Mouse (Mus musculus): Measurements from ENCODE around the gene Ikzf1. TPM values are rescaled to one million over a fixed set of nuclear protein-coding genes. Genes with fewer than 3 reads are reported as not detected.

The Ikzf1 gene
- polyA plus RNA-seq, 1 experiment from 2014 or later, result 1.9 TPM

- Histone ChIP-seq H3K9ac (ENCODE audit: low read length) (no peak overlapping the region), H3K36me3 (ENCODE audit: control insufficient read depth, insufficient read depth, low read length) (peaks cover 23% of the 10 kb centered on the region), H3K4me2 (ENCODE audit: low read depth, severe bottlenecking) (no peak overlapping the region), H3K4me1 (ENCODE audit: control insufficient read depth, insufficient read depth, low read length) (peaks cover 12% of the 10 kb centered on the region), H3K9me3 (ENCODE audit: control insufficient read depth, low read length) (no peaks in the 10 kb centered on the region), H3K27me3 (ENCODE audit: control insufficient read depth, insufficient read depth, low read length) (no peaks in the 10 kb centered on the region), H3K27ac (replicated peaks; ENCODE audit: low read depth, low read length) (no peak overlapping the region), H3K4me3 (ENCODE audit: low read depth, low read length) (no peak overlapping the region)
- 96% methylated on average over 4 of the region's 4 CpGs for WGBS
- no peak for DNase-seq (ENCODE audit: low spot score)
- ATAC-seq (ENCODE audit: insufficient number of reproducible peaks, low FRiP score, low TSS enrichment, low read depth), result no peak
Observed at GRCm38 (mm10) chr11:11805951-11806350, 121.1 kb downstream of the Ikzf1 start.

- peak overlapping the region; percentile 82 for H3K4me2 ChIP-seq (ENCODE audit: low read depth, severe bottlenecking)
- peak overlapping the region; percentile 61 for H3K4me3 ChIP-seq (ENCODE audit: low read depth, low read length)
- H3K9me3 ChIP-seq (ENCODE audit: control insufficient read depth, low read length), result no peaks in the 10 kb centered on the region
- H3K27ac ChIP-seq (replicated peaks; ENCODE audit: low read depth, low read length), result peak overlapping the region; percentile 99
- no peak for DNase-seq (ENCODE audit: low spot score)
- H3K36me3 ChIP-seq (ENCODE audit: control insufficient read depth, insufficient read depth, low read length), result peaks cover 5% of the 10 kb centered on the region; the same call in 1 of the 2 replicates
- peaks cover 15% of the 10 kb centered on the region for H3K4me1 ChIP-seq (ENCODE audit: control insufficient read depth, insufficient read depth, low read length)
- WGBS, result 13% methylated on average over 25 of the region's 25 CpGs
- H3K9ac ChIP-seq (ENCODE audit: low read length), result peak overlapping the region; percentile 88
- no peaks in the 10 kb centered on the region for H3K27me3 ChIP-seq (ENCODE audit: control insufficient read depth, insufficient read depth, low read length)
- peak; percentile 78 for ATAC-seq (ENCODE audit: insufficient number of reproducible peaks, low FRiP score, low TSS enrichment, low read depth)
Observed at GRCm38 (mm10) chr11:11808035-11808819, 123.4 kb downstream of the Ikzf1 start.

GRCm38 (mm10) chr11:11808820-11809403, 124.1 kb downstream of the Ikzf1 start, which contains the start of gene Fignl1:
Gene Fignl1, minus strand, starts transcription at chr11:11808962.
- Histone ChIP-seq H3K4me2 (ENCODE audit: low read depth, severe bottlenecking) (peak within 1 kb of the TSS; percentile 82), H3K9ac (ENCODE audit: low read length) (peak within 1 kb of the TSS; percentile 88), H3K27me3 (ENCODE audit: control insufficient read depth, insufficient read depth, low read length) (no peaks in the 10 kb centered on the region), H3K27ac (replicated peaks; ENCODE audit: low read depth, low read length) (peak within 1 kb of the TSS; percentile 99), H3K4me3 (ENCODE audit: low read depth, low read length) (peak within 1 kb of the TSS; percentile 61), H3K4me1 (ENCODE audit: control insufficient read depth, insufficient read depth, low read length) (peaks cover 15% of the 10 kb centered on the region), H3K36me3 (ENCODE audit: control insufficient read depth, insufficient read depth, low read length) (peaks cover 5% of the 10 kb centered on the region; the same call in 1 of the 2 replicates), H3K9me3 (ENCODE audit: control insufficient read depth, low read length) (no peaks in the 10 kb centered on the region)
- DNase-seq (ENCODE audit: low spot score) (peak; percentile 99), ATAC-seq (ENCODE audit: insufficient number of reproducible peaks, low FRiP score, low TSS enrichment, low read depth) (peak; percentile 96)
- under 1% methylated on average over 53 of the region's 53 CpGs for WGBS

- H3K4me3 ChIP-seq (ENCODE audit: low read depth, low read length), result peak overlapping the region; percentile 61
- H3K9ac ChIP-seq (ENCODE audit: low read length), result peak overlapping the region; percentile 88
- peaks cover 15% of the 10 kb centered on the region for H3K4me1 ChIP-seq (ENCODE audit: control insufficient read depth, insufficient read depth, low read length)
- H3K9me3 ChIP-seq (ENCODE audit: control insufficient read depth, low read length), result no peaks in the 10 kb centered on the region
- WGBS, result 1% methylated on average over 11 of the region's 11 CpGs
- ATAC-seq (ENCODE audit: insufficient number of reproducible peaks, low FRiP score, low TSS enrichment, low read depth), result peak; percentile 55
- 0 out of 2 replicates have a peak, but pooled peaks cover 3% of the 10 kb centered on the region for H3K36me3 ChIP-seq (ENCODE audit: control insufficient read depth, insufficient read depth, low read length)
- no peaks in the 10 kb centered on the region for H3K27me3 ChIP-seq (ENCODE audit: control insufficient read depth, insufficient read depth, low read length)
- H3K4me2 ChIP-seq (ENCODE audit: low read depth, severe bottlenecking), result peak overlapping the region; percentile 82
- H3K27ac ChIP-seq (replicated peaks; ENCODE audit: low read depth, low read length), result peak overlapping the region; percentile 99
- DNase-seq (ENCODE audit: low spot score), result peak; percentile 78
Observed at GRCm38 (mm10) chr11:11809404-11810175, 124.8 kb downstream of the Ikzf1 start.

GRCm38 (mm10) chr11:11811906-11812480, 127.2 kb downstream of the Ikzf1 start:
- Histone ChIP-seq H3K9ac (ENCODE audit: low read length) (peak overlapping the region; percentile 35; the same call in 1 of the 2 replicates), H3K27me3 (ENCODE audit: control insufficient read depth, insufficient read depth, low read length) (no peaks in the 10 kb centered on the region), H3K27ac (replicated peaks; ENCODE audit: low read depth, low read length) (peak overlapping the region; percentile 26; the same call in 1 of the 2 replicates), H3K4me2 (ENCODE audit: low read depth, severe bottlenecking) (no peak overlapping the region; the same call in 1 of the 2 replicates), H3K4me1 (ENCODE audit: control insufficient read depth, insufficient read depth, low read length) (peaks cover 15% of the 10 kb centered on the region), H3K36me3 (ENCODE audit: control insufficient read depth, insufficient read depth, low read length) (no peaks in the 10 kb centered on the region), H3K9me3 (ENCODE audit: control insufficient read depth, low read length) (no peaks in the 10 kb centered on the region), H3K4me3 (ENCODE audit: low read depth, low read length) (no peak overlapping the region)
- ATAC-seq (ENCODE audit: insufficient number of reproducible peaks, low FRiP score, low TSS enrichment, low read depth) (no peak), DNase-seq (ENCODE audit: low spot score) (peak; percentile 88)
- WGBS, result 28% methylated on average over 9 of the region's 9 CpGs

- Histone ChIP-seq H3K9me3 (ENCODE audit: control insufficient read depth, low read length) (no peaks in the 10 kb centered on the region), H3K9ac (ENCODE audit: low read length) (no peak overlapping the region), H3K27me3 (ENCODE audit: control insufficient read depth, insufficient read depth, low read length) (no peaks in the 10 kb centered on the region), H3K4me1 (ENCODE audit: control insufficient read depth, insufficient read depth, low read length) (peaks cover 3% of the 10 kb centered on the region), H3K4me3 (ENCODE audit: low read depth, low read length) (no peak overlapping the region), H3K36me3 (ENCODE audit: control insufficient read depth, insufficient read depth, low read length) (no peaks in the 10 kb centered on the region), H3K27ac (replicated peaks; ENCODE audit: low read depth, low read length) (no peak overlapping the region), H3K4me2 (ENCODE audit: low read depth, severe bottlenecking) (no peak overlapping the region)
- ATAC-seq (ENCODE audit: insufficient number of reproducible peaks, low FRiP score, low TSS enrichment, low read depth) (no peak), DNase-seq (ENCODE audit: low spot score) (no peak)
- WGBS, result 68% methylated on average over 3 of the region's 3 CpGs
Observed at GRCm38 (mm10) chr11:11815737-11816136, 130.9 kb downstream of the Ikzf1 start.

GRCm38 (mm10) chr11:11818797-11819196, 134.0 kb downstream of the Ikzf1 start:
- Histone ChIP-seq H3K9ac (ENCODE audit: low read length) (no peak overlapping the region), H3K4me1 (ENCODE audit: control insufficient read depth, insufficient read depth, low read length) (peaks cover 17% of the 10 kb centered on the region), H3K36me3 (ENCODE audit: control insufficient read depth, insufficient read depth, low read length) (no peaks in the 10 kb centered on the region), H3K9me3 (ENCODE audit: control insufficient read depth, low read length) (no peaks in the 10 kb centered on the region), H3K4me3 (ENCODE audit: low read depth, low read length) (no peak overlapping the region), H3K4me2 (ENCODE audit: low read depth, severe bottlenecking) (no peak overlapping the region), H3K27ac (replicated peaks; ENCODE audit: low read depth, low read length) (no peak overlapping the region), H3K27me3 (ENCODE audit: control insufficient read depth, insufficient read depth, low read length) (no peaks in the 10 kb centered on the region)
- WGBS, result 81% methylated on average over 6 of the region's 6 CpGs
- ATAC-seq (ENCODE audit: insufficient number of reproducible peaks, low FRiP score, low TSS enrichment, low read depth) (no peak), DNase-seq (ENCODE audit: low spot score) (no peak)

GRCm38 (mm10) chr11:11819206-11819605, 134.4 kb downstream of the Ikzf1 start:
- Histone ChIP-seq H3K9me3 (ENCODE audit: control insufficient read depth, low read length) (no peaks in the 10 kb centered on the region), H3K27me3 (ENCODE audit: control insufficient read depth, insufficient read depth, low read length) (no peaks in the 10 kb centered on the region), H3K4me1 (ENCODE audit: control insufficient read depth, insufficient read depth, low read length) (peaks cover 21% of the 10 kb centered on the region), H3K36me3 (ENCODE audit: control insufficient read depth, insufficient read depth, low read length) (no peaks in the 10 kb centered on the region), H3K4me2 (ENCODE audit: low read depth, severe bottlenecking) (no peak overlapping the region), H3K9ac (ENCODE audit: low read length) (no peak overlapping the region), H3K4me3 (ENCODE audit: low read depth, low read length) (no peak overlapping the region), H3K27ac (replicated peaks; ENCODE audit: low read depth, low read length) (no peak overlapping the region)
- WGBS, result 93% methylated on average over 5 of the region's 5 CpGs
- DNase-seq (ENCODE audit: low spot score) (no peak), ATAC-seq (ENCODE audit: insufficient number of reproducible peaks, low FRiP score, low TSS enrichment, low read depth) (no peak)
